Mouse (Mus musculus): ENCODE measurements at regions not wholly inside any gene's neighbourhood (a gene's known extent, or its start where the extent isn't known, plus 50 kb on each side); places are given as distances from the start of the nearest gene placed in this dataset.
A peak's percentile ranks its signal among the peaks of the same experiment; 100 is the strongest.
"Not testable (repeated sequence)": the region's sequence is repeated elsewhere in the genome, so short reads cannot be mapped to it uniquely, and the experiment has no call there.

GRCm38 (mm10) chr1:95397188-95397587, 83.8 kb downstream of the Fam174a start:
- peak; percentile 9 for DNase-seq

- no peak for DNase-seq
Observed at GRCm38 (mm10) chr1:95399764-95400163, 86.3 kb downstream of the Fam174a start.

GRCm38 (mm10) chr1:95422253-95422652, 108.8 kb downstream of the Fam174a start:
- DNase-seq = no peak

GRCm38 (mm10) chr1:95425420-95425819, 112.0 kb downstream of the Fam174a start:
- no peak for DNase-seq

GRCm38 (mm10) chr1:95437155-95437554, 123.7 kb downstream of the Fam174a start:
- peak; percentile 40 for DNase-seq

DNA sequence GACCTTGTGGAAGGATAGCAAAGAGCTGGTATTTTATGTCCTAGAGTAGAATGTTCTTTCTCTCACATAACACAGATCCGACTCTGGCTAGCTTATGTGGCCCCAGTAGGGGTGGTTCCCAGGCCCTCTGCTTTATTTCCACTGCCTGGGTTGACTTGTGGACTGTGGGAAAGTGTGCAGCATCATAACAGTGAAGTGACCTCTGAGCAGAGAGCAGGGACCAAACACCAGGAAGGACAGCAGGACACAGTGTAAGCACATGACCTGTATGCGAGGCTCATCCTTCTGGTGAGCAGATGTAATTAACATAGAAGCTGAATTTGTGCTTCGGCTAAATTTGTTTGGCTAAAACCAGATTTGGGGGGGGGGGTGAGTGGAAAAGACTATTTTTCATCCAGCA, 132.1 kb downstream of the Fam174a start:
- DNase-seq = no peak

- no peak for DNase-seq
Observed at GRCm38 (mm10) chr1:95448962-95449558, 135.6 kb downstream of the Fam174a start.

DNA sequence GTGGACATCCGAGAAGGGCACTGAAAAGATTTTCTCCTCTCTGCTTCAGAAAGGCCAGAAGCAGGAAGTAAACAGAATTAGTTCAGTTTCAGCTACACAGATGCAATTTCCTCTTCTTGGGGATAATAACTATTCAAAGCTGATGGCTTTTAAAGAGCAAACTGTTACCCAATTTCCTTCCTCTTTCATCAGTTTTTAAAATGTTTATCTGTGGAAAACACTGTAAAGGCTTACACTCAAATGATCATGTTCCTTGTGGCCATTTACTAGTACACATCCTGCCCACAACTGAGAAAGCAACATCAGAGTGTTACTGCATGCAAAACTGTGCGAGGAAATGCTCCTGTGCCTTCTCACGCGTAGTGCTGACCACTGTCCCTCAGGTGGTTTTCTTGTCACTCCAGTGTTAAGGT, 137.5 kb downstream of the Fam174a start:
- DNase-seq = peak; percentile 6

GRCm38 (mm10) chr1:95451755-95452154, 138.3 kb downstream of the Fam174a start:
- DNase-seq = peak; percentile 56

DNA sequence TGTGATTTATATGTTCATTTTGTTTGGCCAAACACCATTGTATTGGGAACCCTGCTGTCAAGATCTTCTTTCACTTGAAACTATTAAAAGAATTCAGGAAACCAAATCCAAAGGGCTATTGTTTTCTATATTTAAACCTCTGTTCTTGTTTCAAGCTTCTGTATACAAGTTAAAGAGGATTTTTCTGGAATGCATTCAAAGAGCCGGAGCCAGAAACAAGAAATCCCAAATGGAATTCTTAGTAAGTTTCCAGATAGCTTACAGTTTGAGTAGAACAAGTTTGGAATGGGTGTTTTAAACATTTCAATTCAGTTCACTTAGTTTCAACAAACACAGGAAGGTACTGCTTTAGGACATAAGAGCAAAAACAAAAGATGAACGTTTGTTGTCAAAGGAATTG, 140.8 kb downstream of the Fam174a start:
- DNase-seq = peak; percentile 4

DNA sequence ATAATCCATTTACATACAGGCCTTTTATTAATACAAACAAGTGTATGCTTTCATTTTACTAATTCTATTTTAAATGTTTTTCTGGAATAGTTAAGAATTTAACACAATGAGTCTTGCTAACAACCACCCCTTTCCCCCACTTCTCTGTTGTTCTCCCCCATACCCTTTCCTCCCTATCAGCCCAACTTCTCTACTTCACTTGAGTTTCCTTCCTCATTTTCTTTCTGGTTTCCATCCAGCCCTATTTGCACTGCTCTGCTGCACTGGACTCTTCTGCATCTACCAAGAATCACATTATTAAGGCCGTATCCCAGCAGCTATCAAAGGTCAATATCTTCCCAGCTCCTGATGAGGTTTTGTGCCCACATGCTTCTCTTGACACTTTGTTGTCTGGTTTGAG, 145.9 kb downstream of the Fam174a start:
- DNase-seq = no peak

DNA sequence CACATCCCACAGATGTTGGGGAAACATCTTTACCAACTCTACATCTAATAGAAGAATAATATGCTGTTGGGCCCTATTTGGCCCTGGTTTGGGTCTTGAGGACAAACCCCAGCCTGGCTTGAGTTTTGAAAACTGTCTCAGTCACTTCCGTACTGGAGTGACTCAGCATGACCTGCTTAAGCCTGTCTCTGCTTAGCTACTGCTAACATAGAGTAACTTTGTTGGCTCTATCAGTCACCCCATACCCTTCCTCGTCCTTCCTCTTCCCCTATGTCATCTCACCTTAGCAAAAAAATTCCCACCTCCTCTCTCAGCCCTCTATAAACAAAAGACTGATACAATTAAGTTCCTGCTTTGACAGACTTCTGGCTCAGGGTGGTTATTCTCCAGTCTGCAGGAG, 154.7 kb downstream of the Fam174a start:
- peak; percentile 3 for DNase-seq

GRCm38 (mm10) chr1:95468772-95469171, 155.3 kb downstream of the Fam174a start:
- no peak for DNase-seq

- no peak for DNase-seq
Observed at GRCm38 (mm10) chr1:95470491-95470890, 157.1 kb downstream of the Fam174a start.

DNA sequence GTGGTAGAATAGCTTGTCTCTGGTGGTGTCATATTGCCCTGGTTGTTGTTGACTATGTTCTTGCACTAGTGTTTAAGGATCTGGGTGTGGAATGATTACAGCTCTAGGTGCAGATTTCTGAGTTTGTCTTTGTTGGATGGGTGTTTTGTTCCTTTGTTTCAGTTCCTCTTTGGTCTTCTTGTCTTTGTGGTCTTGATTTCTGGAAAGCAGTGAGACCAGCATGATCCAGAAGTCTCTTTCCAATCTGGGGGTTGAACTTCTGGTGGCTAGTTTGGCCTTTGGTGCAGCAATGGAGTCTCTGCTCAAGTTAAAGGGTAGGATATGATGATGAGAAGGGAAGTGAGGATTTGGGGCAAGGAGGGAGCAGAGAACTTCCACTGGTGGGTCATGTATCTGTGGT, 174.4 kb downstream of the St8sia4 start:
- DNase-seq = no peak

DNA sequence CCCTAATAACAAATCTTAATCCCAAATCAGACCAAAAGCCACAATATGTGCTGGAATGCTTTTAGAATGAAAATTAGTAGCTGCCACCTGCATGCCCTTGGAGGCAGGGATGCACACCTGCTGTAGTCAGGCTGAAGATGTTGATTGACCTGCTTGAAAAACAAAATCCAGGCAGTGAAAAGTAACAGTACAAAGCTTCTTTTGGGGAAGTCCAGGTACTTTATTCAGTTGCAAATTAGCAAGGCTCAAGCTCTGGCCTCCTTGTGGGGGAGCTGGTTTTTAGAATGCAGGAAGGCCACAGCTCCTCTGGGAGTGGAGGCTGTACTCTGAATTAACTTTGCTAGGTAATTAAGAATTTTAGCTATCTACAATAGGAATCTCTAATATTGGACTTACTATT, 166.7 kb downstream of the St8sia4 start:
- not testable (repeated sequence) for DNase-seq

- DNase-seq = no peak
Observed at GRCm38 (mm10) chr1:95508718-95509117, 158.7 kb downstream of the St8sia4 start.

DNA sequence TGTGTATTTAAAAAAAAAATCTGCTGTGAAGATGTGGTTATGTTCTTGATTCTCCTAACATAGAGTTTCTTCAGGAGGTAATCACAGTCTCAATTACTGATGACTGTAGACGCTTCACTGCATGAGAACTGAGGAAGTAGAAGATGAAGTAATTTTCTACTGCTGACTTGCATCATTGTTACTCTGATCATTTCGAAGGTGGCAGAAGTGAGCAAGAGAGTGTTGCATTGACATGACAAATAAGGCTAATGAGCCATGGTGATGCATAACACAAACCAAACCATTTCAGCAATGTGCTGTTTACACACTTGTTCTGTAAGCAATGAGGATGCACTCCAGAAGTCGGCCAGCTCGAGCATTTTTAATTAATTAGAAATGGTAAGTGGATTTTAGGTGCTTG, 138.6 kb downstream of the St8sia4 start:
- no peak for DNase-seq

DNA sequence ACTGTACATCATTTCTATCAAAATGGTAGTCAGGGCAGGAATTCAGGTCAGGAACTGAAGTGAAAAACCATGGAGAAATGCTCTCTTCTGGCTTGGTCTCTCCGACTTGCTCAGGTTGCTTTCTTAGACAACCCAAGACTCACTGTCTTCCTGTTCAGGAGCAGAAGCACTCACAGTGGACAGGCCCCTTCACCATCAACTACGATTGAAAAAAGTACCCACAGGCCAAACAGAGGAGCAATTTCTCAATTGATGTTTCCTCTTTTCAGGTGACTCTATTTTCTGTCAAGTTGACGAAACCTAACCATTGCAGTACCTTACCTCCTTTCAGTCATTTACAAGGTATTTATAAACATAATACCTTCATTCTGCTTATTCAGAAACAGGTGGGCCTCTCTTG, 136.4 kb downstream of the St8sia4 start:
- DNase-seq = no peak
